ENCODE assay signal across 9 mouse cellular contexts in the genomic region with DNA sequence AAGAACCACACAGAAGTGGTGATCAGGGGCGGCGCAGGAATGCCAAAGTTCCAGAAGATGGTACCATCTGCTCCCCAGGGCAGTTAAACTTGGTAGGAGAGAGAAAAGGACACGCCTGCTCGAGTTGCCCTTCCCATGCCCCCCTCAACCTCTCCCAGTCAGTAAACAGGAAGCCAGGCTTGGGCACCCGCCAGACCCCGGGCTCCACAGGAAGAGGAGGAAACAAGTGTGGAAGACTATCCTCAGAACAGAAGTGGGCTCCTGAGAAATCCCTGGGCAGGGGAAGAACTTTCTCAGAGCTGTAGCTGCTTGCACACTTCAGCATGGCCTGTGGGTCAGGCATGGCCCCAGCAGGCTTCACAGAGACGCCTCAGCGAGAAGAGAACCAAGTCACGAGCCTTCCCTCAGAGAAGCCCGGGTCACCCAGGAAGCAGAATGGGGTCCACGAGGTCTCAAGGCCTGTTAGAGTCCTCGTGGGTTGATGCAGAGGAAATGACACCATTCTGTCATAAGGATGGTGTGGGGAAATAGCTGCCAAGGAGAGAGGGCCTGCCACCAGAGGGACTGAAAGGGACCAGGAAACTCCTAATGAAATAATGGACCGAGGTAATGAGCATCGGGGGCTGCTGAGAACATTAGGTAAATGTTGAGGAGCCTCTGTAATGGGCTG. TPM values are rescaled to one million over a fixed set of nuclear protein-coding genes. Genes with fewer than 3 reads are reported as not detected.
DNase-seq lines count a peak whose midpoint lies in the region; ATAC-seq and TF ChIP-seq lines count a peak whose summit lies in the region.
"Had no signal": no experiment of that assay in that cellular context is flagged by ENCODE, and none has a peak within 500 bp of the region (broad histone marks: within the 10 kb centered on the region; RNA-seq: fewer than 3 reads in every experiment).

No protein-coding gene starts in this region.

- H3K9ac ChIP-seq in kidney, postnatal 0 days (ENCODE audit: low read depth, low read length), result no peak overlapping the region
- H3K9ac ChIP-seq in forebrain, embryonic 11.5 days (ENCODE audit: low read length), result no peak overlapping the region

- peak overlapping the region; percentile 51 for H3K27ac ChIP-seq in kidney, postnatal 0 days
- no peak overlapping the region for H3K27ac ChIP-seq in forebrain, embryonic 11.5 days (ENCODE audit: low read depth, low read length)

- no peak overlapping the region for H3K4me2 ChIP-seq in kidney, postnatal 0 days (ENCODE audit: low read length)
- no peak overlapping the region for H3K4me2 ChIP-seq in forebrain, embryonic 11.5 days (ENCODE audit: low read depth, low read length, severe bottlenecking)

- H3K4me3 ChIP-seq in kidney, postnatal 0 days (replicated peaks; ENCODE audit: low read depth, low read length), result no peak overlapping the region
- H3K4me3 ChIP-seq in forebrain, embryonic 11.5 days (ENCODE audit: low read depth, low read length), result no peak overlapping the region

- H3K36me3 ChIP-seq in kidney, postnatal 0 days (ENCODE audit: insufficient read depth, low read length), result no peaks in the 10 kb centered on the region
- H3K36me3 ChIP-seq in forebrain, embryonic 11.5 days (ENCODE audit: control insufficient read depth, insufficient read depth, low read length), result no peaks in the 10 kb centered on the region

- 53% methylated on average over 14 of the region's 14 CpGs for WGBS in kidney, postnatal 0 days
- 86% methylated on average over 14 of the region's 14 CpGs for WGBS in forebrain, embryonic 11.5 days

- ATAC-seq in kidney, postnatal 0 days (replicated peaks; ENCODE audit: low FRiP score, low read depth), result no peak
- ATAC-seq in megakaryocyte, adult 5-6 weeks (ENCODE audit: poor library complexity, severe bottlenecking), result peak; percentile 48
- no peak for ATAC-seq in forebrain, embryonic 11.5 days (replicated peaks; ENCODE audit: low FRiP score)
- no peak for ATAC-seq in erythroblast, adult 5-6 weeks (replicated peaks; ENCODE audit: low FRiP score, poor library complexity, severe bottlenecking)

- no peaks in the 10 kb centered on the region for H3K27me3 ChIP-seq in kidney, postnatal 0 days (ENCODE audit: insufficient read depth, low read length)
- H3K27me3 ChIP-seq in forebrain, embryonic 11.5 days (ENCODE audit: control insufficient read depth, insufficient read depth, low read length), result no peaks in the 10 kb centered on the region

- TF ChIP-seq CTCF in kidney, postnatal 0 days (IDR thresholded peaks at IDR 0.05; ENCODE audit: low read depth), result no peak

- peaks cover 9% of the 10 kb centered on the region; the same call in 1 of the 2 replicates for H3K4me1 ChIP-seq in kidney, postnatal 0 days (replicated peaks; ENCODE audit: insufficient read depth, low read length)
- no peaks in the 10 kb centered on the region for H3K4me1 ChIP-seq in forebrain, embryonic 11.5 days (replicated peaks; ENCODE audit: control insufficient read depth, insufficient read depth, low read length)

- DNase-seq in layer of hippocampus, adult 9-11 months, result peak; percentile 64
- no peak for DNase-seq in layer of hippocampus, adult 9-10 months (ENCODE audit: low spot score)
- peak; percentile 67 for DNase-seq in adrenal gland, postnatal 25 days
- DNase-seq in heart, adult 9 months (ENCODE audit: low spot score in 2 of 2), result peak; percentile 79 to 83
- peak; percentile 51 for DNase-seq in kidney, postnatal 0 days (ENCODE audit: low spot score)
- no peak for DNase-seq in forebrain, embryonic 11.5 days (ENCODE audit: low spot score)

- H3K9me3 ChIP-seq in kidney, postnatal 0 days (replicated peaks; ENCODE audit: low read length), result no peaks in the 10 kb centered on the region
- H3K9me3 ChIP-seq in forebrain, embryonic 11.5 days (ENCODE audit: control insufficient read depth, low read length), result no peaks in the 10 kb centered on the region

RNA-seq across cellular contexts. Expression of a gene that starts 14.2 kb away (rescaled TPM):
- total RNA-seq in adrenal gland, postnatal 25 days (2021), result 15.0 and 20.0 TPM in 2 replicates
- polyA plus RNA-seq in kidney, postnatal 0 days (2015; fragmentation: Nextera tagmentation; extraction: Ambion mirVana), result 2.3 and 2.9 TPM in 2 replicates
- total RNA-seq in megakaryocyte, adult 5-6 weeks (2015), result 6.1 and 8.9 TPM in 2 replicates
- 1.7 and 3.1 TPM in 2 replicates for total RNA-seq in megakaryocyte, adult 5-6 weeks (2017)
- 6.2 and 6.7 TPM in 2 replicates for polyA plus RNA-seq in forebrain, embryonic 11.5 days (2014; fragmentation: Nextera tagmentation; extraction: Ambion mirVana)
- total RNA-seq in erythroblast, adult 5-6 weeks (2015; ENCODE audit: low replicate concordance), result 1.5 TPM in 2 replicates
- 0.26 and 1.3 TPM in 2 replicates for total RNA-seq in erythroblast, adult 5-6 weeks (2017; ENCODE audit: low replicate concordance)

RNA-seq across cellular contexts. Expression of a gene that starts 14.4 kb away (rescaled TPM):
- total RNA-seq in adrenal gland, postnatal 25 days (2021), result 0.30 TPM in 1 of 2 replicates, not detected in the other
- 1.3 and 2.0 TPM in 2 replicates for polyA plus RNA-seq in kidney, postnatal 0 days (2015; fragmentation: Nextera tagmentation; extraction: Ambion mirVana)
- total RNA-seq in megakaryocyte, adult 5-6 weeks (2015), result not detected in 2 replicates
- not detected in 2 replicates for total RNA-seq in megakaryocyte, adult 5-6 weeks (2017)
- 1.2 and 1.9 TPM in 2 replicates for polyA plus RNA-seq in forebrain, embryonic 11.5 days (2014; fragmentation: Nextera tagmentation; extraction: Ambion mirVana)
- total RNA-seq in erythroblast, adult 5-6 weeks (2015; ENCODE audit: low replicate concordance), result not detected in 2 replicates
- not detected in 2 replicates for total RNA-seq in erythroblast, adult 5-6 weeks (2017; ENCODE audit: low replicate concordance)
- total RNA-seq: neutrophil, adult 5-6 weeks had no signal

RNA-seq across cellular contexts. Expression of a gene that starts 38.0 kb away (rescaled TPM):
- 0.82 TPM in 1 of 2 replicates, not detected in the other for total RNA-seq in adrenal gland, postnatal 25 days (2021)
- polyA plus RNA-seq in kidney, postnatal 0 days (2015; fragmentation: Nextera tagmentation; extraction: Ambion mirVana), result 0.43 and 0.68 TPM in 2 replicates
- total RNA-seq in megakaryocyte, adult 5-6 weeks (2015), result not detected in 2 replicates
- not detected in 2 replicates for total RNA-seq in megakaryocyte, adult 5-6 weeks (2017)
- polyA plus RNA-seq in forebrain, embryonic 11.5 days (2014; fragmentation: Nextera tagmentation; extraction: Ambion mirVana), result 4.8 and 5.2 TPM in 2 replicates
- not detected in 2 replicates for total RNA-seq in erythroblast, adult 5-6 weeks (2015; ENCODE audit: low replicate concordance)
- not detected in 2 replicates for total RNA-seq in erythroblast, adult 5-6 weeks (2017; ENCODE audit: low replicate concordance)
- total RNA-seq: neutrophil, adult 5-6 weeks had no signal

RNA-seq across cellular contexts. Expression of a gene that starts 52.3 kb away (rescaled TPM):
- total RNA-seq in adrenal gland, postnatal 25 days (2021), result 15.4 and 17.4 TPM in 2 replicates
- polyA plus RNA-seq in kidney, postnatal 0 days (2015; fragmentation: Nextera tagmentation; extraction: Ambion mirVana), result 5.3 and 6.1 TPM in 2 replicates
- 0.04 TPM in 1 of 2 replicates, not detected in the other for total RNA-seq in megakaryocyte, adult 5-6 weeks (2015)
- total RNA-seq in megakaryocyte, adult 5-6 weeks (2017), result 0.07 TPM in 1 of 2 replicates, not detected in the other
- polyA plus RNA-seq in forebrain, embryonic 11.5 days (2014; fragmentation: Nextera tagmentation; extraction: Ambion mirVana), result 8.7 and 9.2 TPM in 2 replicates
- total RNA-seq in erythroblast, adult 5-6 weeks (2015; ENCODE audit: low replicate concordance), result not detected in 2 replicates
- not detected in 2 replicates for total RNA-seq in erythroblast, adult 5-6 weeks (2017; ENCODE audit: low replicate concordance)
- total RNA-seq: neutrophil, adult 5-6 weeks had no signal

Comparison
In these comparisons a context has a peak if more than half of its experiments do, and no peak if none do; other contexts are left out.
1. DNase-seq: peak in layer of hippocampus, adult 9-11 months (single experiment), adrenal gland, postnatal 25 days (single experiment), heart, adult 9 months (2 of 2) and kidney, postnatal 0 days (single experiment); none in layer of hippocampus, adult 9-10 months (single experiment) and forebrain, embryonic 11.5 days (single experiment).